Mouse (Mus musculus) ovary, postnatal 14 days (tissue): ENCODE measurements around the gene Marcksl1.

Experiments used
- DNase-seq: peaks from one replicate; pipeline ENCODE4 v3.0.0; 2022; ENCODE audit warnings: low spot score

Gene Marcksl1

GRCm38 (mm10) chr4:129513086-129513767 lies at the start of gene Marcksl1:
Gene Marcksl1 (plus strand): TSS chr4:129513581.
- peak; percentile 90 for DNase-seq

GRCm38 (mm10) chr4:129464286-129464815 lies 49.0 kb upstream of the Marcksl1 start:
- no peak for DNase-seq

- no peak for DNase-seq
These were observed 37.3 kb upstream of the Marcksl1 start for GRCm38 (mm10) chr4:129476047-129476446.

- no peak for DNase-seq
These were observed 33.5 kb upstream of the Marcksl1 start for GRCm38 (mm10) chr4:129479863-129480262.

- DNase-seq = no peak
These were observed 32.3 kb upstream of the Marcksl1 start for GRCm38 (mm10) chr4:129481090-129481489.

GRCm38 (mm10) chr4:129490972-129491880 lies 22.2 kb upstream of the Marcksl1 start, which contains the start of the genes Tssk3 and Fam229a:
Gene Tssk3 (minus strand): TSS chr4:129491022.
Gene Fam229a (plus strand): TSS chr4:129491190.
- DNase-seq = no peak

GRCm38 (mm10) chr4:129494681-129495080 lies 18.7 kb upstream of the Marcksl1 start:
- no peak for DNase-seq

- no peak for DNase-seq
These were observed 17.5 kb upstream of the Marcksl1 start for GRCm38 (mm10) chr4:129495672-129496562.

GRCm38 (mm10) chr4:129496631-129497030 lies 16.8 kb upstream of the Marcksl1 start:
- DNase-seq = no peak

- DNase-seq = no peak
These were observed 14.4 kb upstream of the Marcksl1 start for GRCm38 (mm10) chr4:129498941-129499340.

- no peak for DNase-seq
These were observed 13.4 kb upstream of the Marcksl1 start for GRCm38 (mm10) chr4:129500017-129500416.

- DNase-seq = peak; percentile 82
These were observed 12.5 kb upstream of the Marcksl1 start for GRCm38 (mm10) chr4:129500607-129501566.

- no peak for DNase-seq
These were observed 11.0 kb upstream of the Marcksl1 start for GRCm38 (mm10) chr4:129502327-129502888.

GRCm38 (mm10) chr4:129502901-129503444 lies 10.4 kb upstream of the Marcksl1 start:
- no peak for DNase-seq

GRCm38 (mm10) chr4:129505511-129505910 lies 7.9 kb upstream of the Marcksl1 start:
- no peak for DNase-seq

- DNase-seq = no peak
These were observed 5.7 kb upstream of the Marcksl1 start for GRCm38 (mm10) chr4:129507434-129508236.

GRCm38 (mm10) chr4:129508237-129508515 lies 5.2 kb upstream of the Marcksl1 start:
- DNase-seq = no peak

- DNase-seq = no peak
These were observed 4.4 kb upstream of the Marcksl1 start for GRCm38 (mm10) chr4:129508834-129509600.
